Mouse (Mus musculus): ENCODE data around the gene Sdc4.

Gene Sdc4

DNA sequence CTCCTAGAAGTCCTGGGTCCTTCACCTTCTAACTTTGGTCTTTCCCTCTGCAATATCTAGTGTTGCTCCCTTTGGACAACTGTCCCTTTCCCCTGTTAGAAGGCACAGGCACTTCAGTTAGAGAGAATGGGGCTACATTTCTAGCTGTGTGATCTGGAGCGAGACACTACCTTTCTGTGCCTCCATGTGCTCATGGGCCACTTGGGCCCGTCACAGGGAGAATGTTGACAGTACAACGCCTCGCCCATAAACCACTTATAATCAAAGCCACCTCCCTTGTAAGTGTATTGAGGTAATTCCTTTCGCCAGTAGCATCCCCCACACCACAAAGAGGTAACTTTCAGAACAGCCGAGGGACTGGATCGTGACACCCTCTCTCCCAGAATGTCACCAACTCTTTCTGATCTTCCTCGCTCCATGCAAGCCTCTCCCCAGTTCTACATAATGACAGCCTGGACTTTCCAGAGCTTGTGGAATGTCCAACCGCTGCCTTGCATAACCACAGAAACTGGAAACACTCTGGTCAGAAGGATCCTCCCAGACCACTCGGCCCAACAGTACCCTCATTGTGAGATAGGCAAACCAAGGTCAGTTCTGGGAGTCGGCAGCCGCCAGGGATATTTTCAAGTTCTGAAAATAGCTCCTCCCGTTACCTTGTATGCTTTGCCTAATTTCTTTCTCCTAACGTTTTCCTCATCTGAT, 5.8 kb upstream of the Sdc4 start:
- no peak for DNase-seq (ENCODE audit: low spot score)

DNA sequence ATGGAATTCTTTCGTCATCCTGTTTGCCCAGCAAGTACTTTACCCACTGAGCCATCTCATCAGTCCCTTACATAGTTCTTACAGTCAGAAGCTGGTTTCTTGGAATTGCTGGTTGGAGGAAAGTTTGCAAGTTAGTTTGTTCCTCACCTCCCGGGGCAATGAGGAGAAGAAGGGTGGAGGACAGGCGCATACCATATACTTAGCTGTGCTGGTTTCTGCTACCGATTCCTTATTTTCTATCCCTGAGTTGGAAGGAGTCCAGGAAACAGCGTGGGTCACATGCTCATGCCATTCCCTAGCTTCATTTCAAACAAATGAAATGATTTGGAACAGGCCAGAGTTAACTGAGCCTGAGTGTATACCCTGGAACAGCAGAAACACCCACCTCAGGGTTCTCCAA, 5.2 kb upstream of the Sdc4 start:
- no peak for DNase-seq (ENCODE audit: low spot score)

DNA sequence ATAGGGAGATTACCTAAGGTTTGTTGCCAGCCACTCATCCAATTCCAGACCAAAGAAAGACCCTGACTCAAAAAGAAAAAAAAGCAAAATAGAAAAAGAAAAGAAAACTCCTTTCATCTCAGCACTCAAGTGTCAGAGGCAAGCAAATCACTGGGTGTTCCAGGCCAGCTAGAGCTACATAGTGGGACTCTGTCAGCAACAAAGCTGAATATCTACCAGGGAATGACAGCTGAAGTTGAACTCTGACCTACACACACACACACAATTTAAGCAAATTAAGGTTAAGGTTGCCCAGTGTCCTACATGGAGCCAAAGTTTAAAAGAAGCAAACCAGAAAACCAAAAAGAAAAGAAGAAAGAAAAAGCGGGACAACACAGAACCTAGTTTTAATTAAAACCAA, 4.5 kb upstream of the Sdc4 start:
- DNase-seq (ENCODE audit: low spot score) = no peak

- DNase-seq (ENCODE audit: low spot score) = no peak
Observed at GRCm38 (mm10) chr2:164446086-164446469, 2.4 kb upstream of the Sdc4 start.

DNA sequence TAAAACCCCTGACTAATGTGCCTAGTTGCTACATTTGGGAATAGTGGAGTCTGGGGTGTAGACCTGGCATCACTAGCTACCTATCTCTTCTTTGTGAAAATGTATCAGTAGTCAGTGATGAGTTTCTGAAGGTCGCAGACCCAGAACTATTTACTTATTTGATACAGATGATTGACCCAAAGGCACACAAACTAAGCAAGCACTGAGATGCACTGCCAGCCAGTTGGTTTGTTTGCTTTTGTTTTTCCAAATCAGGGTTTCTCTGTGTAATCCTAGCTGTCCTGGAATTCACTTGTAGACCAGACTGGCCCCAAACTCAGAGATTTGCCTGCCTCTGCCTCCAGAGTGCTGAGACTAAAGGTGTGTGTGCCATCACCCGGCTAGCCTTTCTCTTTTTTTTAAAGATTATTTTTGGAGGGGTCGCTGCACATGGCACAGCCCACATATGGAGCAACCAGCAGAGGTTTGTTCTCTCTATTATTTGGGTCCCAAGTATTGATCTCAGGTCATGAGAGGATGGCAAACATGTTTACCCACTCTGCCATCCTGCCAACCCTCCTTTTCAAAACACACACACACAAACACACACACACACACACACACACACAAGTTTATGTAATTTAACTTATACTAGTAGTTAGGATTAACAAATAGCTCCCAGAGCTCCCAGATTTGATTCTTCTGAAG, 1.9 kb upstream of the Sdc4 start:
- DNase-seq (ENCODE audit: low spot score) = no peak

DNA sequence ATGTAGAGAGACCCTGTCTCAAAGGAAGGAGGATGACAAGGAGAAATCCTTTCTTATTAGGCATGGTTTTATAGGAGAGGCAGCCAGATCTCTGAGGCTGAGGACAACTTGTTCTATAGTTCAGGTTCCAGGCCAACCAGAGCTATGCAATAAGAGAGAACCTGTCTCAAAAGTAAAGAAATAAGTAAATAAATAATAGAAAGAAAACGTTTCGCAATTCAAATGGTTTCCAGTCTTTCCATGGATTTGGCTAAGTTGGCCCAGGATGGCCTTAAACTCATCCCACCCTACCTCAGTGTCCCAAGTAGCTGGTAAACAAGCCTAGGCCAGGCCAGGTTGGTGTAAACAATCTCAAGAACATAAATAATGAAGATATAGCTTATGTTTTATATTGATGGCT, 1.0 kb upstream of the Sdc4 start:
- no peak for DNase-seq (ENCODE audit: low spot score)

DNA sequence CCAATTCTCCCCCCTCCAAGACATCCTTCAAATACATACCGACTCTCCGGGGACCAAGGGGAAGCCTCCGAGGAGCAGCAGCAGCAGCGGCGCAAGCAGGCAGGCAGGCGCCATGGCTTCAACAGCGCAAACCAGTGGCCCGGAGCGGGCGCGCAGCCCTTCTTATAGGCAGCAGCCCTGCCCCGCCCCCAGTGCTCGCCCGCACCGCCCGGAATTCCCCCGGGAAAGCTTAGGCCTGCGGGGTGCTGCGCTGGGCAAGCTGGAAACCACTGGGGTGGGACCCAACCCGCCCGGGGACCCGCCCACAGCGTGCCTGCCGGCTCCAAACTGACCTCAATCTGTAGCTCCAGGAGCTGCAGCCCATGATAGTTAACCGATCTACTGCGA, 643 bp downstream of the Sdc4 start:
- DNase-seq (ENCODE audit: low spot score) = peak; percentile 84

DNA sequence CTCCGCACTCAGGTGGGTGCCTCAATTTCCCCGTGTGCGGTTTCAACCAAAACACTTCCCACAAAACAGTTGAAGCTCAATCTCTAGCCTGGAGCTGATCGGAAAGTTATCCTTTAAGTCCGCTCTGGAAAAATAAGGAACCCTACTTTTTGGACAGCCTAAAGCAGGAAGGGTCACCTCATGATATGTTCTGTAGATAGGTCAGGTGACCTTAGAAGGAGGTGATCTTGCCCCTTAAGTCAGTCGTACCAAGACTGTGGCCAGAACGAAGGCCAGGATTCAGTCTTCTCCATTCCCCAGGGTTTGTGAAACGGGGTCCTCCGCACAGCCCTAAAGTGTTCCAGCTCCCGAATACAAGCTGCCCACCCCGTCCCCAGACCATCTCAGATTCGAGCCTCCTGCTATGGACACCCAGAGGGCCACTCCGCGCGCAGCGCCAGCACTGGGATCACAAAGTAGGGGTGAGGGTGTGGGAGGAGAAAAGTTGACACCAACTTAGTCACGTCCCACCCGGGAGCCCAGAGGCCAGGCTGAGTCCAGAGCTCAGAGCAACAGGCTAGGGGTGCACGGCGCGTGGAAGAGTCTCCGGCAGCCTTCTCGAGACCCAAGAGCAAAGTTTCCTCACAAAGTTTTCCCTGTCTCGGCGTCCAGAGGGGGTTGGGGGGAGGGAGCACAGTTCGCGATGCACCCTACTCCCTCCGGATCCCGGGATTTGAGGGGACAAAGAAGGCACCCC, 1.2 kb downstream of the Sdc4 start:
- peak; percentile 35 for DNase-seq (ENCODE audit: low spot score)

DNA sequence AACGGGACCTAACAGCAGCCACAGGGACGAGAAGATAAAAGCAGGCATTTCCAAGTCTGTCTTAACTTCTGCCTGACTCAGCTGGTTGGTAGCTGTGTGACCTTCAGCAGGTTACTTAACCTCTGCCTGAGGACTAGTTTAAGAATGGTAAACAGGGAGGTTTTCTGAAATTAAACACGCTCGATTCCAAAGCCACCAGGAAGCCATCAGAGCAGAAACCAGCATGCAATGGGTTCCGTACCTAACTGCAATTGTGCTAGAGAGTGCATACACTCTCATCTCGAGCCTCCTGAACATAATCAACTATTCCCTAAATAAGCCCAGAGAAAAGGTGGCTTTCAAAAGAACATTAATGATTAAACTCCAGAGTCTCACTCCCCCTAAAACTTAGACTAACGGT, 2.0 kb downstream of the Sdc4 start:
- DNase-seq (ENCODE audit: low spot score) = no peak

- no peak for DNase-seq (ENCODE audit: low spot score)
Observed at GRCm38 (mm10) chr2:164441155-164441554, 2.5 kb downstream of the Sdc4 start.

DNA sequence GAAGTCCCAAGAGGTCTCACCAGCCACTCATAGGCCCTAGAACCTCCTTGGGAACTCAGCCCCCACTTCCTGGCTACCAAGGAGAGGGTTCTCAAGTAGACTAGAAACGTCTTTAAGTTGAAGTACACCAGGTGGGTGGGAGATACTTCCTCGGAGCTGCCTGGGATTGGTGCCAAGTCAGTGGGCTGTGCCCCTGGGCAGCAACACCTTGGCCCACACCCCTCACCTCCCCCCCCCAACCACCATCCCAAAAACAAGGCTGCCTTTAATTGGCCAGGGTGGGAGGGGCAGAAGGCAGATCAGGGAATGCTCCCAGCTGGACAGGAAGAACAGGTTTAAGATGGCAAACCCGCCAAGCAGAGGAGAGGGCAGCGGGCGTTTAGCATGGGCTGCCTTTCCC, 3.4 kb downstream of the Sdc4 start:
- no peak for DNase-seq (ENCODE audit: low spot score)

GRCm38 (mm10) chr2:164439001-164439421, 4.7 kb downstream of the Sdc4 start:
- no peak for DNase-seq (ENCODE audit: low spot score)

GRCm38 (mm10) chr2:164438257-164438656, 5.4 kb downstream of the Sdc4 start:
- DNase-seq (ENCODE audit: low spot score) = no peak

DNA sequence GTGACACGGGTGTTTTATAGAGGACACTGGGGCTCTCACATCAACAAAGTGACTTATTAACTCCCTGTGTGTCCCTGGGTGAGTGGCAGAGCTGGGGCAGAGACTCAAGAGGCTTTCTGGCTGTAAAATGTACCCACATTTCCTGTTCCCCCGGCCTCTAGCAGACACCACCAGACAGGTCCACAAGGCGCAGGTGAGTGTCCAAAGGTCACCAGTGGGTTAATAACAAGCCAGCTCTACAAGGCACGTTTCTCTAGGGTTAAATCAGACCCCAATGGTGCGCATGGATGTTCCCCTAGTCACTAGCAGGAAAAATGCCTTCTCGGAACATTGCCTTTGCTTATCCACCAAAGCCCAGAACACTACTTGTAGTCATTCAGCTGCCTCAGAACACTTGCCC, 6.0 kb downstream of the Sdc4 start:
- no peak for DNase-seq (ENCODE audit: low spot score)

- no peak for DNase-seq (ENCODE audit: low spot score)
Observed at GRCm38 (mm10) chr2:164436961-164437360, 6.7 kb downstream of the Sdc4 start.

DNA sequence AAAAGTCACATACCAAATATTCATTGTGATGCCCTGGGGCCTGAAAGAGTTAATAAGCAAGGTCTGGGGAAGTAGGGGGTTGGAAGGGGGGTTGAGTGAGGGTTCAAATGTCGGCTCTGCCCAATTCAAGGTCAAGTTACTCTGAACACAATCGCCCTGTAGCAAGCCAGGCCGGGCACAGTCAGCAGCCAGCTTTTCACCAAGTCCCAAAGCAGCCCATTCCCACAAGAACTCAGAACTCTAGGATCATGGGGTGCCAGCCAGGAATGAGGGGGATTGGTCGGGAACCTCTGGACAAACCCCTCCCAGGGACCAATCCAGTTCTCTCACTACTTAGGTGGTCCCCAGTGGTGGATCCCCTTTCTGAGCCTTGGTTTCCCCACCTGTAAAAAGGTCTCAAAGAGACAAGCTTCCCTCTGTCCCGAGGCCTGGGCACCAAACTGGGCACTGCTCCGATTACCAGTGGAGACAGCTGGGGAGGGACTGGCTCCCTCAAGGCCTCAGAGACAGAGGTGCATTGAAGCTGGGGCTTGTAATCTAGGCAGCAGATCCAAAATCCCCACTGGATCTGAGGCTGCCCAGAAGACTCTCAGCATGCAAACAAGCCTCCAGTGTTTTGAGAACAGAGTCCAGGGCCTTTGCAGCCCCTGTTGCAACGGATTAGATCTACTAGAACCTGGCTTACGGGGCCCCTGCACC, 7.3 kb downstream of the Sdc4 start:
- DNase-seq (ENCODE audit: low spot score) = no peak

DNA sequence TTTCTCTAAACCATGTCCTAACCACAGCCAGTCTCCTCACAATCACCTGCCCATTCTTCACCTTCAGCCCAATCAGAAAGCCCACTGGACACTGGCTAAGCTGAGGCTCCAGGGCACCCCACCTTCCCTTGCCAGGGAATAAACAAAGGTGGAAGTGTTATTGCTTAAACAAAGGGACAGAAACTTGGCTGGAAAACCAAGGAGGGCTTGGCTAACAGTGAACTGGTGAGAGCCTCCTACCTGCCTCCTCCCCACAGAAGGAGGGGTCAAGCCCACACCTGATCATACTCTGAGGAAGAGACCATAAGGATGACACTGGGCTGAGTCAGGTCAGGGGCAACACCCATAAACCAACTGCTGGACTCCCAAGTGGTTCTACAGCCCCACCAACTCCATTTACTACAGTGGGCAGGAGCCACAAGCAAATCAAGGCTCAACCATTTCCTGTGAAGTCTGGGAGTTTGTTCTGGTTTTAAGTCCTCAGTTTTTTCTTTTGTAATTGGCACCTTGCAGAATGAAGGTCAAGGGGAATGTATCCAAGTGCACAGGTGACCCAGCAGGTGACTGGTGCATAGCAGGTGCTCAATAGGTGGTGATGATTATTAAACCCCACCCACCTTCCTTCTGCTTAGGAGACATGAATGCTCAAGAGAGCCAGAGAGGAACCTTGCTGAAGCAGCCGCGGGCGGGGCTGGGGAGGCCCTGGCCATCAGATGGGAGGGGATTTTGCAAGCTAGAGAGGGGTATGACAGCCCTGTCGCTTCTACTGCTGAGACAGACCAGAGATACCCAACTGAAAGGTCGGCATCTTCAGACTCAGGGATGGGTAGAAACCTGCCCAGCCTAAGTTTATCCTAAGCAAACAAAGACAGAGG, 8.2 kb downstream of the Sdc4 start:
- no peak for DNase-seq (ENCODE audit: low spot score)

DNA sequence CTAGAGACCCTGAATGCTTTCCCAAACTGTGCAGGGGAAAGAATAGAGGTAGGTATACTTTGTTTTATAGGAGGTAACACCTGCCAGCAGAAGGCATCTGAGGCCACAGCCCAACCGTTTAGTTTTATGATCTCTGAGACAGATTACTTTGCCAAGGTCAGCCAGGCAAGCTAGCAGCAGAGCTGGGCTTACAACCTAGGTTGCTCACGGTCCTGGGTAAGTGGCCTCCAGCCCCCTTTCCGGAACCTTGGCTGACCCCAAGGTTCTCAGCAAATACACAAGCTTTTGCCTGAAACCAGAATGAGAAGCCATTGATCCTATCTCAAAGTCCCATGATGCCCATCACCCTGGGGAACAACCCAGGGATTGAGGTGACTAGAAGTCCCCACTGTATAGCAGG, 9.0 kb downstream of the Sdc4 start:
- DNase-seq (ENCODE audit: low spot score) = no peak

DNA sequence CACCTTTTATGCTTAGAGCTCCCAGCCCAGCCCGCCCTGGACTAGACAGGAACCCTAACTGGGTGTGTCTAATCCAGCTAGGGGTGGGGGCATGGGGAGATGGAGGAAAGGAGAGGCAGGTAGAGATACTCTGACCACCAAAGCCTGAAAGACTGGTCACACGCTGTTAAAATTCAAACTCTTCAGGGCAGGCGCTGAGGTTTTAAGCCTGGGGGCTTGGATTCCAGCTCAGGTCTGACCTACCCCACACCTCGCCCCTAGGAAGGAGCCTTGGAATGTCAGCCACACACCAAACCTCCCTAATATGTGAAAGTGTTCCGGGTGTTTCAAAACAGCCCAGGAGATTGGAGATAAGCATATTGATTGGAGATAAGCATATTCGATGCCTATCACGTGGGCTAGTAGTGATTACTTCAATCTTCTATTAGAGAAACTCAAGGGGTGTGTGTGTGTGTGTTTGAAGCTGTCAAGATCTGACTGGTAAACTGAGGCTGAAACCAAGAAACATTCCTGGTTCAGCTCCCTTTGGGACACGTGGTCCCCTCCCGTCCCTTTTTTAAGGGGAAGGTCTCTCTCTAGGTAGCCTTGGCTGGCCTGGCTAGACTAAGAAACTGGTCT, 10.3 kb downstream of the Sdc4 start:
- DNase-seq (ENCODE audit: low spot score) = no peak

DNA sequence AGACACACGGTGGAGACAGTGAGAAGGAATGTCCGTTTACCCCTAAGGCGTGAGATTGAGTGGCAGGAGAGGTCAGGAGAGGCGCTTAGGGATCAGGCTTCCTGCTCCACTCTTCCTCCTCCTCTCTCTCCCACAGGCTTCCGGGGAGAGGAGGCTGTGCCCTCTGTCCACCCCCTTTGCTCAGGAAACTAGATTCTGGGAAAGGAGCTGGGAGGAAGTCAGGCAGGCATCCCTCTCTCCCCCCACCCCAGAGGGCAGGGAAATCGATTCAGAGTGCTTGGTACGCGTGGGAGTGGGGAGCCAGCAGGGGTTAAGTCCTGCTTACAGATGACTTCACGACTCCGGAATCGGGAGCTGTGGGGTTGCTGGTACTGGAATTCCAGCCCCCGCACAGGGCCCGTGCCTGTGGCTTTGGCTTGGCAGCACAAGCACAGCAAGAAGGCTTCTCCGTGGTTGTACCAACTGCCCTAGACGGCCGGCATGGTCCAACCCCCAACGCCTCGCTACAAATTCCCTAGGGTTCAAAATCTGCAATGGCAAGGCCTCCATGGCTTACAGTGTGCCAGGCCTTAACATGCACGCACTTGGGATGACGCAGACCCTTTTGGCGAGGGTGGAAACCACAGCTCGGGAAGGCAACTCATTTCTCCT, 11.0 kb downstream of the Sdc4 start:
- DNase-seq (ENCODE audit: low spot score) = peak; percentile 60
